Mouse (Mus musculus) stomach, postnatal 0 days (tissue): ENCODE measurements around the gene H2-DMa.

Source experiments
- CTCF ChIP-seq: IDR thresholded peaks from 2 replicates; pipeline ENCODE4 v1.5.1; 2016; ENCODE audit warnings: antibody characterized with exemption, low read depth, mild to moderate bottlenecking, moderate library complexity
- EP300 ChIP-seq: optimal IDR thresholded peaks from 2 replicates; pipeline ENCODE3; 2016; ENCODE audit warnings: antibody characterized with exemption

DNA sequence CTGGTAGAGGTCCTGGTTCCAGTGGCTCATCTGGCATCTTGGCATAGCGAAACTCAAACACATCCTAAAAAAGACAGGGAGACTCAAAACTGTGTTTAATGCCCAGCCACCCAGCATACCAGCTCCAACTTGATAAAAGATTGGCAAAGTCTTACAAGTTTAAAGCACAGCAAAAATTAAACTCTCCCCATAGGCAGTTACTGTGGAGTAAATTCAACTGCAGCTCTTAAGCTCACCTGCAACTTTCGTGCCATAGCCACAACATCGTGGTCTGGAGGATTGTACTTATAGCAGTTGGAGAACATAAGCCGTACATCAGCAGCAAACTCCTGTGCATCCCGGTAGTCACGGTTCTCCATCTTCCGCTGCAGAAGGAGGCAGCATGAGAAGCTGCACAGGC lies 5.2 kb upstream of the H2-DMa start:
- TF ChIP-seq CTCF: no peak
- TF ChIP-seq EP300: no peak
